Mouse (Mus musculus) heart, postnatal 10 days (tissue): Measurements from ENCODE around the gene Ets2. TPM values are rescaled to one million over a fixed set of nuclear protein-coding genes. Genes with fewer than 3 reads are reported as not detected.
"Not testable (repeated sequence)": the region's sequence is repeated elsewhere in the genome, so short reads cannot be mapped to it uniquely, and the experiment has no call there.

Experiments used
- DNase-seq, 2 experiments: peaks; one replicate each; pipeline ENCODE4 v3.0.0; 2021
- intact Hi-C: fragments of 180-260 bp; cut with DNase I; formaldehyde crosslinking; loops from one replicate; pipeline ENCODE4 v1.15.1; 2025
- total RNA-seq, 2 experiments: library from RNA; stranded (reverse); gene quantifications; 2 replicates each; pipeline ENCODE4 v1.2.3; 2021

Gene Ets2
- total RNA-seq, 2 experiments from 2014 or later, result 105 to 144 TPM

GRCm38 (mm10) chr16:95759988-95760391 is 58.1 kb downstream of the Ets2 start:
- peak; percentile 70 to 85 for DNase-seq

GRCm38 (mm10) chr16:95761742-95762141 is 59.9 kb downstream of the Ets2 start:
- DNase-seq, result no peak

More at GRCm38 (mm10) chr16:95759988-95760391, 58.1 kb downstream of the Ets2 start:
- intact Hi-C loops, result loop anchor here (5.0 kb wide), 1 partner anchor 103 kb away; no protein-coding TSS in a partner anchor

GRCm38 (mm10) chr16:95763201-95763600 is 61.3 kb downstream of the Ets2 start:
- intact Hi-C loops, result loop anchor here (5.0 kb wide), 1 partner anchor 106 kb away; no protein-coding TSS in a partner anchor
- peak; percentile 55 to 70 for DNase-seq

More at GRCm38 (mm10) chr16:95761742-95762141, 59.9 kb downstream of the Ets2 start:
- intact Hi-C loops, result loop anchor here (5.0 kb wide), 1 partner anchor 104 kb away; no protein-coding TSS in a partner anchor

- not testable (repeated sequence) for DNase-seq
- intact Hi-C loops, result loop anchor here (5.0 kb wide), 1 partner anchor 107 kb away; no protein-coding TSS in a partner anchor
These were observed 62.2 kb downstream of the Ets2 start for GRCm38 (mm10) chr16:95764041-95764440.

- no peak for DNase-seq
- intact Hi-C loops, result loop anchor here (5.0 kb wide), 1 partner anchor 181 kb away; no protein-coding TSS in a partner anchor
These were observed 64.3 kb downstream of the Ets2 start for GRCm38 (mm10) chr16:95766181-95766580.

- no peak for DNase-seq
- intact Hi-C loops, result loop anchor here (5.0 kb wide), 1 partner anchor 180 kb away; no protein-coding TSS in a partner anchor
These were observed 65.4 kb downstream of the Ets2 start for GRCm38 (mm10) chr16:95767246-95767645.

GRCm38 (mm10) chr16:95769066-95769995 is 67.5 kb downstream of the Ets2 start:
- DNase-seq, result peak; percentile 57 to 65
- intact Hi-C loops, result loop anchor here (5.0 kb wide), 1 partner anchor 178 kb away; no protein-coding TSS in a partner anchor

- intact Hi-C loops, result loop anchor here (5.0 kb wide), 2 partner anchors 52 to 177 kb away; no protein-coding TSS in a partner anchor
- DNase-seq, result no peak
These were observed 68.1 kb downstream of the Ets2 start for GRCm38 (mm10) chr16:95769996-95770334.

GRCm38 (mm10) chr16:95770402-95770801 is 68.5 kb downstream of the Ets2 start:
- no peak for DNase-seq
- intact Hi-C loops, result loop anchor here (5.0 kb wide), 1 partner anchor 52 kb away; no protein-coding TSS in a partner anchor

Other genes with a start within 250 kb of the Ets2 start
- gene Erg, start 115.5 kb upstream of the Ets2 start, total RNA-seq, result 10 to 100 TPM; 49.6 to 54.5 TPM